Mouse (Mus musculus): ENCODE data around the gene Th.

GRCm38 (mm10) chr7:142901774-142902173 lies 29.2 kb downstream of the Th start:
- TF ChIP-seq CTCF (IDR thresholded peaks at IDR 0.05; ENCODE audit: borderline replicate concordance, insufficient read depth, low read length) (no peak), POLR2A (IDR thresholded peaks at IDR 0.05; ENCODE audit: low read depth, low read length) (no peak)

All from embryonic fibroblast, embryonic 13.5 days (primary cell).